Mouse (Mus musculus) neutrophil, adult 5-6 weeks (primary cell): ENCODE measurements around the gene Mrpl9. TPM values are rescaled to one million over a fixed set of nuclear protein-coding genes. Genes with fewer than 3 reads are reported as not detected.

ENCODE experiments used
- ATAC-seq: fragments of 151-379, 151-347 bp; 2 replicates; pipeline ENCODE4 v1.8.0; 2017; ENCODE audit warnings: mild to moderate bottlenecking, moderate TSS enrichment; ENCODE audit not compliant: insufficient number of reproducible peaks, poor library complexity, low FRiP score, severe bottlenecking; ENCODE audit errors: extremely low read depth
- total RNA-seq: library from RNA; stranded (forward); fragments of 200-1000 nt; gene quantifications from 2 replicates; pipeline ENCODE4 v1.2.3, GENCODE M21; 2017

Mrpl9 gene
- total RNA-seq, 1 experiment from 2014 or later, result 42.2 TPM

DNA sequence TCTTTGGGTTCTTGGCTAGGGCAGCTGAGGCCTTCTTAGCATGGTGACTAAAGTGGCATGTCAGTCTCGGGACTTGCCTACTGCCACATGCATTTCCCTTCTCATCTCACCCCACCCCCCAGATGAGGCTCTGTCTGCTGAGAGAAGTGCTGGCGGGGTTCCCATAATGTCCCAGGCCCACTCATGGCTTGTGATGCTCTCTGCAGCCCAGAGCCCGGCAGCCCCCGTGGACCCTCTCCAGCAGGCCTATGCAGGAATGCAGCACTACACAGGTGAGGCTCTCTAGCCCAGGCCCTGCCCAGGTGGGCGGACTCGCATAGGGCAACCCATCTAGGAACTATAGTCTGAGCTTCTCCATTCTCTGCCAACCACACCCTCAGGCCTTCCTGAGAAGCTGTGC is 44.5 kb downstream of the Mrpl9 start:
- ATAC-seq, result no peak

DNA sequence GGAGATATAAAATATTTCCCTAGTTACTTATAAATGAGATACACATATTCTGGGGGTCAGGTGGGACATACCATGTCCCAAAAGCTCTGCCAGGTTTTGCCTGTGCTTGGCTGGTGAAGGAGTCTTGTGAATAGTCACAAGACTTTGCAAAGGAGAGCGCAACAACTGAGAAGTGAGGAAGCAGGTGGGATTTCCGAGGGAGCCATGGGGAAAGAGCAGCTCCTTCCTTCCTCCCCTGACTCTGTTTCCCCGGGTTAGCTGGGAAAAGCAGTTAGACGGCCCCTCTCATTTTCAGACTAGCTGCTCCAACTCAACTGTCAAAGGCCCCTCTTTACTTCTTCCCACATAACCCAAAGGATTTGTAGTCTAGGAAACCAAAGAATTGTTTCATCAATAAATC is 54.0 kb downstream of the Mrpl9 start:
- no peak for ATAC-seq

Other genes starting within 250 kb of the Mrpl9 start
- not detected in 2 replicates for gene Gm5286, start 246.6 kb upstream of the Mrpl9 start, total RNA-seq
- gene Gm4778, start 179.3 kb upstream of the Mrpl9 start, total RNA-seq, result not detected in 2 replicates
- gene Them4, start 133.2 kb upstream of the Mrpl9 start, total RNA-seq, result 5.0 and 5.9 TPM in 2 replicates
- not detected in 2 replicates for gene Them5, start 101.2 kb upstream of the Mrpl9 start, total RNA-seq
- not detected in 2 replicates for gene C2cd4d, start 80.9 kb upstream of the Mrpl9 start, total RNA-seq
- 0.74 and 1.3 TPM in 2 replicates for gene Rorc, start 70.5 kb upstream of the Mrpl9 start, total RNA-seq
- not detected in 2 replicates for gene Lingo4, start 44.8 kb upstream of the Mrpl9 start, total RNA-seq
- 0.58 and 1.1 TPM in 2 replicates for gene Tdrkh, start 30.0 kb upstream of the Mrpl9 start, total RNA-seq
- not detected in 2 replicates for gene Oaz3, start 597 bp downstream of the Mrpl9 start, total RNA-seq
- 0.12 TPM in 1 of 2 replicates, not detected in the other for gene Celf3, start 35.0 kb downstream of the Mrpl9 start, total RNA-seq
- gene Riiad1, start 37.0 kb downstream of the Mrpl9 start, total RNA-seq, result 1.8 TPM in 1 of 2 replicates, not detected in the other
- 41.3 and 47.1 TPM in 2 replicates for gene Snx27, start 139.4 kb downstream of the Mrpl9 start, total RNA-seq
- gene Gm10972, start 199.8 kb downstream of the Mrpl9 start, total RNA-seq, result not detected in 2 replicates
- 4.1 and 4.9 TPM in 2 replicates for gene Tuft1, start 215.6 kb downstream of the Mrpl9 start, total RNA-seq